Mouse (Mus musculus) erythroblast, embryonic 14.5 days (primary cell): ENCODE measurements at regions not wholly inside any gene's neighbourhood (a gene's known extent, or its start where the extent isn't known, plus 50 kb on each side); places are given as distances from the start of the nearest gene placed in this dataset.

ENCODE experiments used
- GATA1 ChIP-seq: IDR thresholded peaks from 2 replicates; pipeline ENCODE4 v1.6.1; 2012; ENCODE audit warnings: low read length, inconsistent platforms, mixed read lengths
- TAL1 ChIP-seq: IDR thresholded peaks from 3 replicates; pipeline ENCODE4 v1.6.1; 2012; ENCODE audit warnings: low read length, inconsistent platforms, mixed read lengths

GRCm38 (mm10) chr5:51934910-51935309 is 255.4 kb downstream of the Dhx15 start:
- TF ChIP-seq GATA1, result no peak
- TF ChIP-seq TAL1, result no peak
